Mouse (Mus musculus) forebrain, embryonic 11.5 days (tissue): ENCODE measurements around the gene Rbm4. TPM values are rescaled to one million over a fixed set of nuclear protein-coding genes. Genes with fewer than 3 reads are reported as not detected.

Experiments used
- ATAC-seq: fragments of 200-750 bp; cut with Nextera tagmentation; replicated peaks from 2 replicates; pipeline ENCODE4 v1.8.0; 2017; ENCODE audit warnings: moderate TSS enrichment; ENCODE audit not compliant: low FRiP score
- DNase-seq: peaks from one replicate; pipeline ENCODE4 v3.0.0-alpha.2; 2017; ENCODE audit warnings: low spot score
- H3K27ac ChIP-seq: fragments of 300-500 bp; sonication (generic); 2 replicates; pipeline ENCODE4 v1.5.1; 2014; ENCODE audit warnings: low read depth, low read length
- H3K27me3 ChIP-seq: fragments of 300-500 bp; sonication (generic); 2 replicates; pipeline ENCODE4 v1.6.1; 2014; ENCODE audit warnings: mild to moderate bottlenecking, low read length, mixed read lengths; ENCODE audit not compliant: control insufficient read depth, insufficient read depth
- H3K36me3 ChIP-seq: fragments of 300-500 bp; sonication (generic); 2 replicates; pipeline ENCODE4 v1.6.1; 2014; ENCODE audit warnings: mild to moderate bottlenecking, low read length, moderate library complexity, mixed read lengths; ENCODE audit not compliant: control insufficient read depth, insufficient read depth
- H3K4me1 ChIP-seq: fragments of 300-500 bp; sonication (generic); replicated peaks from 2 replicates; pipeline ENCODE4 v1.6.1; 2014; ENCODE audit warnings: low read length, mixed read lengths; ENCODE audit not compliant: control insufficient read depth, insufficient read depth
- H3K4me2 ChIP-seq: fragments of 300-500 bp; sonication (generic); 2 replicates; pipeline ENCODE4 v1.6.1; 2014; ENCODE audit warnings: low read depth, mild to moderate bottlenecking, low read length, moderate library complexity, mixed read lengths; ENCODE audit not compliant: severe bottlenecking
- H3K4me3 ChIP-seq: fragments of 300-500 bp; sonication (generic); 2 replicates; pipeline ENCODE4 v1.5.1; 2014; ENCODE audit warnings: low read depth, low read length
- H3K9ac ChIP-seq: fragments of 300-500 bp; sonication (generic); 2 replicates; pipeline ENCODE4 v1.6.1; 2014; ENCODE audit warnings: low read length
- H3K9me3 ChIP-seq: fragments of 300-500 bp; sonication (generic); 2 replicates; pipeline ENCODE4 v1.6.1; 2016; ENCODE audit warnings: low read length, mixed read lengths; ENCODE audit not compliant: control insufficient read depth
- WGBS: fragments of 180-500 bp; shearing (Covaris S2); extraction: QIAGEN DNeasy Blood & Tissue Kit; methylation state at CpG from one replicate; pipeline ENCODE4 v1.1.7; 2014; 5-methylcytosine and 5-hydroxymethylcytosine counted together
- polyA plus RNA-seq: library from polyadenylated mRNA; unstranded; fragments of >200 nt; fragmentation: Nextera tagmentation; extraction: Ambion mirVana; gene quantifications from 2 replicates; pipeline ENCODE4 v1.2.1, GENCODE M21; 2014

Gene Rbm4
- polyA plus RNA-seq, 1 experiment from 2014 or later: 100 TPM

- 92% methylated on average over 6 of the region's 6 CpGs for WGBS
- no peaks in the 10 kb centered on the region; the same call in 1 of the 2 replicates for H3K36me3 ChIP-seq
Observed at GRCm38 (mm10) chr19:4742229-4742628, 51.5 kb downstream of the Rbm4 start.

DNA sequence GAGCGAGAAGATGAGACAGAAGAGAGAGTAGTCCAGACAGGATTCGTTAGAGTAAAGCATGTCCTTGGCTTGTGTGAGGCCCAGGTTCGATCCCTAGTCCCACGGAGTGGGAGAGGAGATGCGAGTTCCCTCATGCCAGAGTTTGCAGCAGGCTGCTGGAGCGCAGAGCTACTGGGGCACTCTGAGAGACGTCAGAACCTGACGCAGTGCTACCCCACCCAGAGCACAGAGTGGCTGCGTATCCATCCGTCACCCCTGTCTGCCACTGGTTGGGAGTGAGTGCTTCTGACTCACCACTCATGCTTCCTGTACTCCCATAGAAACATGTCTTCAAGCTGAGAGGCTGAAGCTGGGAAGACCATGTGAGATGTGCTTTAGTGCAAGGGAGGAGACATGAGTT is 52.2 kb downstream of the Rbm4 start:
- no peaks in the 10 kb centered on the region; the same call in 1 of the 2 replicates for H3K36me3 ChIP-seq
- H3K4me1 ChIP-seq: no peaks in the 10 kb centered on the region
- H3K9me3 ChIP-seq: no peaks in the 10 kb centered on the region
- no peak for ATAC-seq
- H3K27me3 ChIP-seq: no peaks in the 10 kb centered on the region
- no peak overlapping the region for H3K4me3 ChIP-seq
- WGBS: 87% methylated on average over 10 of the region's 10 CpGs
- H3K27ac ChIP-seq: no peak overlapping the region
- H3K9ac ChIP-seq: no peak overlapping the region
- no peak overlapping the region for H3K4me2 ChIP-seq
- peak; percentile 51 for DNase-seq

More at GRCm38 (mm10) chr19:4742229-4742628, 51.5 kb downstream of the Rbm4 start:
- no peak overlapping the region for H3K27ac ChIP-seq
- no peak overlapping the region for H3K9ac ChIP-seq
- no peak for ATAC-seq
- peak; percentile 41 for DNase-seq
- no peak overlapping the region for H3K4me3 ChIP-seq
- no peaks in the 10 kb centered on the region for H3K9me3 ChIP-seq
- H3K4me1 ChIP-seq: no peaks in the 10 kb centered on the region
- H3K4me2 ChIP-seq: no peak overlapping the region
- no peaks in the 10 kb centered on the region for H3K27me3 ChIP-seq

DNA sequence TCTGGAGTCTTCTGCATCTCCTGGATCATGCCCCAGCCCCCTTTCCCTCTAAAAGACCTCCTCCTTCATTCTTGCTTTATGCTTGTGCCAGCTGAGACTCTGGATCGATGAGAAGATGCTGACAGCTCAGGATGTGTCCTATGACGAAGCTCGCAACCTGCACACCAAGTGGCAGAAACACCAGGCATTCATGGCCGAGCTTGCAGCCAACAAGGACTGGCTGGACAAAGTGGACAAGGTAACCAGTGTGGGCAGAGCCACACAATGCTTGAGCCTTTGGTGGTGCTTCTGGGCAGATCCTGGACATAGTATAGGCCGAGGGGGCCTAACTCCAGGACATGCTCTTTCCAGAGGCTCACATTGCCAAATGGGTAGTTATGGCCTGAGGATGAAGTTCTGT is 53.9 kb downstream of the Rbm4 start:
- Histone ChIP-seq H3K4me2 (no peak overlapping the region), H3K27me3 (no peaks in the 10 kb centered on the region), H3K27ac (no peak overlapping the region), H3K36me3 (no peaks in the 10 kb centered on the region; the same call in 1 of the 2 replicates), H3K4me1 (no peaks in the 10 kb centered on the region), H3K9me3 (no peaks in the 10 kb centered on the region), H3K9ac (no peak overlapping the region), H3K4me3 (no peak overlapping the region)
- DNase-seq (peak; percentile 19), ATAC-seq (no peak)
- WGBS: 87% methylated on average over 5 of the region's 5 CpGs

GRCm38 (mm10) chr19:4739053-4739452 is 54.6 kb downstream of the Rbm4 start:
- Histone ChIP-seq H3K27ac (no peak overlapping the region), H3K4me3 (no peak overlapping the region), H3K4me2 (no peak overlapping the region), H3K9me3 (no peaks in the 10 kb centered on the region), H3K27me3 (no peaks in the 10 kb centered on the region), H3K4me1 (no peaks in the 10 kb centered on the region), H3K36me3 (peaks cover 5% of the 10 kb centered on the region), H3K9ac (no peak overlapping the region)
- DNase-seq (peak; percentile 32), ATAC-seq (no peak)
- WGBS: 91% methylated on average over 11 of the region's 11 CpGs

DNA sequence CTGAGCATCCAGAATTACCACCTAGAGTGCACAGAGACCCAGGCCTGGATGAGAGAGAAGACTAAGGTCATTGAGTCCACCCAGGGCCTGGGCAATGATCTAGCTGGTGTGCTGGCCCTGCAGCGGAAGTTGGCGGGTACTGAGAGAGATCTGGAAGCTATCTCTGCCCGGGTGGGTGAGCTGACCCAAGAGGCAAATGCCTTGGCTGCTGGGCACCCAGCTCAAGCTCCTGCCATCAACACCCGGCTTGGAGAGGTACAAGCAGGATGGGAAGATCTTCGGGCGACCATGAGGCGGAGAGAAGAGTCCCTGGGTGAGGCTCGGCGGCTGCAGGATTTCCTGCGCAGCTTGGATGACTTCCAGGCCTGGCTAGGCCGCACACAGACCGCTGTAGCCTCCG is 55.8 kb downstream of the Rbm4 start:
- ATAC-seq (no peak), DNase-seq (no peak)
- 86% methylated on average over 13 of the region's 13 CpGs for WGBS
- H3K27me3 ChIP-seq: no peaks in the 10 kb centered on the region
- H3K9me3 ChIP-seq: no peaks in the 10 kb centered on the region
- no peak overlapping the region for H3K4me3 ChIP-seq
- H3K36me3 ChIP-seq: peaks cover 6% of the 10 kb centered on the region
- no peak overlapping the region for H3K9ac ChIP-seq
- H3K27ac ChIP-seq: no peak overlapping the region
- no peak overlapping the region for H3K4me2 ChIP-seq
- no peaks in the 10 kb centered on the region for H3K4me1 ChIP-seq

Other genes starting within 250 kb of the Rbm4 start
- 8.5 and 12.0 TPM in 2 replicates for gene Lrfn4, start 178.2 kb downstream of the Rbm4 start, polyA plus RNA-seq
- 60.1 and 67.2 TPM in 2 replicates for gene Rce1, start 168.3 kb downstream of the Rbm4 start, polyA plus RNA-seq
- 4.6 and 4.9 TPM in 2 replicates for gene Gm960, start 95.2 kb downstream of the Rbm4 start, polyA plus RNA-seq
- 15.2 and 16.7 TPM in 2 replicates for gene Sptbn2, start 82.7 kb downstream of the Rbm4 start, polyA plus RNA-seq
- gene Rbm4b, start 37.4 kb downstream of the Rbm4 start, polyA plus RNA-seq: 136 and 139 TPM in 2 replicates
- 15.0 and 31.9 TPM in 2 replicates for gene Gm21992, start 17.7 kb upstream of the Rbm4 start, polyA plus RNA-seq
- gene Rbm14, start 17.7 kb upstream of the Rbm4 start, polyA plus RNA-seq: 139 and 144 TPM in 2 replicates
- gene Ccs, start 45.4 kb upstream of the Rbm4 start, polyA plus RNA-seq: 36.4 and 37.9 TPM in 2 replicates
- 0.11 and 0.17 TPM in 2 replicates for gene Ccdc87, start 45.5 kb upstream of the Rbm4 start, polyA plus RNA-seq
- 20.2 and 27.6 TPM in 2 replicates for gene Ctsf, start 61.2 kb upstream of the Rbm4 start, polyA plus RNA-seq
- gene Actn3, start 84.0 kb upstream of the Rbm4 start, polyA plus RNA-seq: 1.8 and 2.2 TPM in 2 replicates
- 12.3 and 15.7 TPM in 2 replicates for gene Zdhhc24, start 84.8 kb upstream of the Rbm4 start, polyA plus RNA-seq
- gene Bbs1, start 112.7 kb upstream of the Rbm4 start, polyA plus RNA-seq: 8.7 and 13.9 TPM in 2 replicates
- gene Dpp3, start 134.4 kb upstream of the Rbm4 start, polyA plus RNA-seq: 152 and 172 TPM in 2 replicates
- gene Peli3, start 149.2 kb upstream of the Rbm4 start, polyA plus RNA-seq: 2.1 and 2.5 TPM in 2 replicates
- gene Mrpl11, start 168.2 kb upstream of the Rbm4 start, polyA plus RNA-seq: 136 and 145 TPM in 2 replicates
- gene Npas4, start 196.4 kb upstream of the Rbm4 start, polyA plus RNA-seq: not detected in 2 replicates
- 5.5 and 8.3 TPM in 2 replicates for gene Slc29a2, start 230.0 kb upstream of the Rbm4 start, polyA plus RNA-seq
- gene B4gat1, start 244.9 kb upstream of the Rbm4 start, polyA plus RNA-seq: 35.2 and 40.4 TPM in 2 replicates
- 4.0 and 4.2 TPM in 2 replicates for gene AC124502.3, start 245.0 kb upstream of the Rbm4 start, polyA plus RNA-seq
- gene Brms1, start 247.5 kb upstream of the Rbm4 start, polyA plus RNA-seq: 58.4 and 62.6 TPM in 2 replicates